Mouse (Mus musculus): ENCODE results near the gene Ly86. TPM values are rescaled to one million over a fixed set of nuclear protein-coding genes. Genes with fewer than 3 reads are reported as not detected.
A peak's percentile ranks its signal among the peaks of the same experiment; 100 is the strongest.

Gene Ly86
- polyA plus RNA-seq, 1 experiment from 2014 or later: 6.7 TPM

DNA sequence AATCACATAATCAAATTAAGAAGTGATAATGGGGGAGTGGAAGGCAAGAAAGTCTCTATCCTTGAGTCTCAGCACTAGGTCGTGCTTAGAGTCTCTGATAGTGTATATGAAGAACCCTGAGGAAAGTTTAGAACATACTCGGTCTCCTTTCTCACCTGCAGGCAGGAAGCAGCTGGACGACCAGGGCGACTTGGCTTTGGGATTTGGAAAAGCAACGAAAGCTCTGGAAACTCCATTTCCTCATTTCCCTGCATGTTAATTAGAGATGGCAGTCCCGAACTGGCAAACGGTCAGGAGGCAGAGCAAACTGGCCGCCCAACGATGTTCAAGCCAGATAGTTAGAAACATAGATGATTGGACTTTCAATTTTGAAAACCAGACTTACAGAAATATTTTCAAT lies 89.8 kb downstream of the Ly86 start:
- TF ChIP-seq CTCF (IDR thresholded peaks at IDR 0.05; ENCODE audit: low read depth): no peak
- Histone ChIP-seq H3K4me3 (ENCODE audit: low read depth, low read length) (peak overlapping the region; percentile 47), H3K27me3 (replicated peaks; ENCODE audit: control insufficient read depth, insufficient read depth, low read length) (no peaks in the 10 kb centered on the region), H3K36me3 (ENCODE audit: control insufficient read depth, insufficient read depth) (no peaks in the 10 kb centered on the region), H3K4me2 (replicated peaks; ENCODE audit: low read depth) (peak overlapping the region; percentile 70), H3K9ac (ENCODE audit: low read depth, low read length) (no peak overlapping the region), H3K27ac (ENCODE audit: low read depth, low read length) (peak overlapping the region; percentile 62), H3K9me3 (ENCODE audit: control insufficient read depth) (no peaks in the 10 kb centered on the region), H3K4me1 (replicated peaks; ENCODE audit: control insufficient read depth, insufficient read depth, low read length) (no peaks in the 10 kb centered on the region; the same call in 1 of the 2 replicates)
- no peak for ATAC-seq
- WGBS: 30% methylated on average over 9 of the region's 9 CpGs

- no peak for TF ChIP-seq CTCF (IDR thresholded peaks at IDR 0.05; ENCODE audit: low read depth)
- Histone ChIP-seq H3K4me1 (replicated peaks; ENCODE audit: control insufficient read depth, insufficient read depth, low read length) (no peaks in the 10 kb centered on the region), H3K9me3 (ENCODE audit: control insufficient read depth) (no peaks in the 10 kb centered on the region), H3K4me2 (replicated peaks; ENCODE audit: low read depth) (no peak overlapping the region), H3K9ac (ENCODE audit: low read depth, low read length) (no peak overlapping the region), H3K36me3 (ENCODE audit: control insufficient read depth, insufficient read depth) (no peaks in the 10 kb centered on the region), H3K27me3 (replicated peaks; ENCODE audit: control insufficient read depth, insufficient read depth, low read length) (no peaks in the 10 kb centered on the region), H3K4me3 (ENCODE audit: low read depth, low read length) (no peak overlapping the region), H3K27ac (ENCODE audit: low read depth, low read length) (no peak overlapping the region)
- WGBS: 55% methylated on average over 18 of the region's 18 CpGs
- ATAC-seq: no peak
Measured at GRCm38 (mm10) chr13:37436267-37437013, 91.4 kb downstream of the Ly86 start.

- no peak for ATAC-seq
- no peak for TF ChIP-seq CTCF (IDR thresholded peaks at IDR 0.05; ENCODE audit: low read depth)
- H3K9me3 ChIP-seq (ENCODE audit: control insufficient read depth): no peaks in the 10 kb centered on the region
- H3K4me3 ChIP-seq (ENCODE audit: low read depth, low read length): no peak overlapping the region
- WGBS: 86% methylated on average over 4 of the region's 4 CpGs
- no peaks in the 10 kb centered on the region for H3K36me3 ChIP-seq (ENCODE audit: control insufficient read depth, insufficient read depth)
- H3K9ac ChIP-seq (ENCODE audit: low read depth, low read length): no peak overlapping the region
- H3K27me3 ChIP-seq (replicated peaks; ENCODE audit: control insufficient read depth, insufficient read depth, low read length): no peaks in the 10 kb centered on the region
- no peak overlapping the region for H3K4me2 ChIP-seq (replicated peaks; ENCODE audit: low read depth)
- no peaks in the 10 kb centered on the region for H3K4me1 ChIP-seq (replicated peaks; ENCODE audit: control insufficient read depth, insufficient read depth, low read length)
- H3K27ac ChIP-seq (ENCODE audit: low read depth, low read length): no peak overlapping the region
Measured at GRCm38 (mm10) chr13:37438788-37439187, 93.8 kb downstream of the Ly86 start.

- Histone ChIP-seq H3K27me3 (replicated peaks; ENCODE audit: control insufficient read depth, insufficient read depth, low read length) (no peaks in the 10 kb centered on the region), H3K4me2 (replicated peaks; ENCODE audit: low read depth) (no peak overlapping the region), H3K4me1 (replicated peaks; ENCODE audit: control insufficient read depth, insufficient read depth, low read length) (no peaks in the 10 kb centered on the region), H3K9me3 (ENCODE audit: control insufficient read depth) (no peaks in the 10 kb centered on the region), H3K36me3 (ENCODE audit: control insufficient read depth, insufficient read depth) (no peaks in the 10 kb centered on the region), H3K27ac (ENCODE audit: low read depth, low read length) (no peak overlapping the region), H3K4me3 (ENCODE audit: low read depth, low read length) (no peak overlapping the region), H3K9ac (ENCODE audit: low read depth, low read length) (no peak overlapping the region)
- no peak for TF ChIP-seq CTCF (IDR thresholded peaks at IDR 0.05; ENCODE audit: low read depth)
- no peak for ATAC-seq
- 60% methylated on average over 7 of the region's 7 CpGs for WGBS
Measured at GRCm38 (mm10) chr13:37439477-37439876, 94.5 kb downstream of the Ly86 start.

DNA sequence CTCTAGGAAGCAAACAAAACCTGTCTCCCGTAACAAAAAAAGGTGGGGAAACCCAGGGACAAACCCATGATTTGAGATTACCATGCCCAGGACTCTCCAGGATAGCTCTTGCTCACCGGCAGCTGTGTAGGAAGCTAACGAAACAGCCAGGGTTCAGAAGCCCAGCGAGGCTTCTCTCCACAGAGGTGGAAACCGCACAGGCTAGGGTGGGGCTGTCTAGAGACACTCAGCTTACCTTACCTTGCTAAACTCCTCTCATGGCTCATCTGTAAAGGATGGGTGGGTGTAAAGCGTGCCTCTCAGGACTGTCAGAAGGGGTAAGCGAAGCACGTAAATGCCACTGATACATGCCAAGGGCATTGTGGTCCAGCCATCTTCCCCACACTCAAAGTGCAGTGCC lies 94.9 kb downstream of the Ly86 start:
- no peaks in the 10 kb centered on the region for H3K36me3 ChIP-seq (ENCODE audit: control insufficient read depth, insufficient read depth)
- no peak overlapping the region for H3K4me3 ChIP-seq (ENCODE audit: low read depth, low read length)
- no peak overlapping the region for H3K4me2 ChIP-seq (replicated peaks; ENCODE audit: low read depth)
- 86% methylated on average over 8 of the region's 8 CpGs for WGBS
- no peaks in the 10 kb centered on the region for H3K9me3 ChIP-seq (ENCODE audit: control insufficient read depth)
- H3K27ac ChIP-seq (ENCODE audit: low read depth, low read length): no peak overlapping the region
- no peaks in the 10 kb centered on the region for H3K27me3 ChIP-seq (replicated peaks; ENCODE audit: control insufficient read depth, insufficient read depth, low read length)
- no peak for TF ChIP-seq CTCF (IDR thresholded peaks at IDR 0.05; ENCODE audit: low read depth)
- H3K4me1 ChIP-seq (replicated peaks; ENCODE audit: control insufficient read depth, insufficient read depth, low read length): no peaks in the 10 kb centered on the region
- no peak overlapping the region for H3K9ac ChIP-seq (ENCODE audit: low read depth, low read length)
- no peak for ATAC-seq

DNA sequence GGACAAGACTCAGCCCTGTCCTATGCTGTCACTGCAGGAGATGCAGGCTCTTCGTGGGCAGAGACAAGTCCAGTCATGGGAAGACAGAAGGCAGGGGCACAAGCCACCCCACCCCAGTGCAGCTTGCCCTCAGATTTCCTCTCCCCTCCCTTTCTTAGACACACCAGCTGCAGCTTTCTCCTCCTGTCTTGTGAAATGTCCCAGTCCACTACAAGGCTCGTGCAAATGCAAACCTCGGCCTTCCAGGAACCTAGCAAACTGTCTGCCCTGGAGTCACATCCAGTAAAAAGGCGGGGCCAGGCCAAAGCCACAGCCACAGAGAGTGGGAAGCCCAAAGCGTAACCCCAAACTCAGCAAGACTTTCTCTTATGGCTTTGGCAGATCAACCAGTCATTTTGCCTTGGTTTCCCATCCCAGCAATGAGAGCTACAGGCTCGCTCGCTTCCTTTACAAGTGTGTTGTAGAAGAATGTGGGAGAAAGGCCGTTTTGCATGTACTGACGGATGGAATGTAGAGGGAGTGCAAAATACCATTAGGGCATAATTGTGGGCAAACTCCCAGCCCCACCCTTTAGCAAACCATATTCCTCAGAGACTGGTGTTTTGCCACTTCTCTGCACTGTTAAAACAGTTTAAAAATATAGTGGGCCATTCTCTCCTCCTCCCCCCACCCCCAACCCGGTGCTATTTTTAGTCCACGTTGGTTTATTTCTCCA lies 95.7 kb downstream of the Ly86 start:
- no peaks in the 10 kb centered on the region for H3K4me1 ChIP-seq (replicated peaks; ENCODE audit: control insufficient read depth, insufficient read depth, low read length)
- ATAC-seq: no peak
- 55% methylated on average over 11 of the region's 11 CpGs for WGBS
- no peak overlapping the region for H3K27ac ChIP-seq (ENCODE audit: low read depth, low read length)
- no peaks in the 10 kb centered on the region for H3K36me3 ChIP-seq (ENCODE audit: control insufficient read depth, insufficient read depth)
- no peaks in the 10 kb centered on the region for H3K9me3 ChIP-seq (ENCODE audit: control insufficient read depth)
- H3K27me3 ChIP-seq (replicated peaks; ENCODE audit: control insufficient read depth, insufficient read depth, low read length): no peaks in the 10 kb centered on the region
- H3K4me3 ChIP-seq (ENCODE audit: low read depth, low read length): no peak overlapping the region
- no peak for TF ChIP-seq CTCF (IDR thresholded peaks at IDR 0.05; ENCODE audit: low read depth)
- no peak overlapping the region for H3K9ac ChIP-seq (ENCODE audit: low read depth, low read length)
- H3K4me2 ChIP-seq (replicated peaks; ENCODE audit: low read depth): no peak overlapping the region
